Mouse (Mus musculus): ENCODE measurements around the gene Pmepa1.
A peak's percentile ranks its signal among the peaks of the same experiment; 100 is the strongest.

DNA sequence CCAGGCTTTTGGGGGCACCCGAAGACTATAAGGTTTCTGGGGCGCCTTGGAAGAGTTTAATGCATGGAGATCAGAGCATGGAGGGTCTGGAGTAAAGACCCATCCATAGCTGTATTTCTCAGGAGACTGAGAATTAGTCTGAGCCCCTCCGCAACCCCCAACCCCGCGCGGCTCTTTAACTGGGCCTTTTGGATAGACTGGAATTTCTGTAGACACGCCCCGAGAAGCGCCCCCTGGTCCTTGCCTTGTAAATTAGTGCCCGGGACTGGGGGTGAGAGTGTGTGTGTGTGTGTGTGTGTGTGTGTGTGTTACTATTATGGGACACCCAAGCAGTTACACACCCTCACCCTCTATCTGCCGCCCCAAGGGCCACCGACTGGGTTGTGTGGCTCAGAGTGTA, 526 bp upstream of the Pmepa1 start:
- TF ChIP-seq POLR2A (IDR thresholded peaks at IDR 0.05; ENCODE audit: insufficient read length, low read depth) (no peak), USF1 (IDR thresholded peaks at IDR 0.05; ENCODE audit: low read depth) (no peak), CEBPB (IDR thresholded peaks at IDR 0.05; ENCODE audit: insufficient read depth, poor library complexity, severe bottlenecking) (no peak), E2F4 (IDR thresholded peaks at IDR 0.05; ENCODE audit: insufficient read depth) (no peak), MAX (IDR thresholded peaks at IDR 0.05; ENCODE audit: low read depth) (no peak), MYOG (IDR thresholded peaks at IDR 0.05; ENCODE audit: control insufficient read depth in 1 of 3, insufficient read depth in 1 of 3, insufficient read length in 2 of 3, low read depth in 2 of 3) (no peak), MYOD1 (IDR thresholded peaks at IDR 0.05; ENCODE audit: control insufficient read depth in 1 of 3, insufficient read length in 2 of 3, low read depth in 2 of 3) (peak in 1 of 3 experiments; percentile 7), TCF3 (IDR thresholded peaks at IDR 0.05; ENCODE audit: insufficient read length, low read depth) (no peak), POLR2AphosphoS2 (IDR thresholded peaks at IDR 0.05; ENCODE audit: insufficient read length, low read depth) (no peak)
